Mouse (Mus musculus) liver, embryonic 11.5 days (tissue): ENCODE measurements around the gene Pdzrn3. TPM values are rescaled to one million over a fixed set of nuclear protein-coding genes. Genes with fewer than 3 reads are reported as not detected.

Source experiments
- ATAC-seq: fragments of 200-750 bp; cut with Nextera tagmentation; replicated peaks from 2 replicates; pipeline ENCODE4 v1.8.0; 2017; ENCODE audit warnings: moderate number of reproducible peaks, mild to moderate bottlenecking, moderate TSS enrichment, moderate library complexity; ENCODE audit not compliant: low FRiP score
- DNase-seq: peaks from one replicate; pipeline ENCODE4 v3.0.0-alpha.2; 2017; ENCODE audit warnings: low spot score
- H3K27ac ChIP-seq: fragments of 300-500 bp; sonication (generic); 2 replicates; pipeline ENCODE4 v1.5.1; 2014; ENCODE audit warnings: mild to moderate bottlenecking, low read depth, low read length, control low read depth
- H3K27me3 ChIP-seq: fragments of 300-500 bp; sonication (generic); replicated peaks from 2 replicates; pipeline ENCODE4 v1.6.1; 2014; ENCODE audit warnings: low read length, mixed read lengths; ENCODE audit not compliant: control insufficient read depth, insufficient read depth
- H3K36me3 ChIP-seq: fragments of 300-500 bp; sonication (generic); 2 replicates; pipeline ENCODE4 v1.6.1; 2014; ENCODE audit warnings: mild to moderate bottlenecking, low read length, moderate library complexity, mixed read lengths; ENCODE audit not compliant: control insufficient read depth, insufficient read depth
- H3K4me1 ChIP-seq: fragments of 300-500 bp; sonication (generic); replicated peaks from 2 replicates; pipeline ENCODE4 v1.6.1; 2014; ENCODE audit warnings: low read length, mixed read lengths; ENCODE audit not compliant: control insufficient read depth, insufficient read depth
- H3K4me2 ChIP-seq: fragments of 300-500 bp; sonication (generic); 2 replicates; pipeline ENCODE4 v1.6.1; 2014; ENCODE audit warnings: mild to moderate bottlenecking, control low read depth, moderate library complexity
- H3K4me3 ChIP-seq: fragments of 300-500 bp; sonication (generic); 2 replicates; pipeline ENCODE4 v1.5.1; 2014; ENCODE audit warnings: low read depth, low read length, control low read depth
- H3K9ac ChIP-seq: fragments of 300-500 bp; sonication (generic); 2 replicates; pipeline ENCODE4 v1.6.1; 2014; ENCODE audit warnings: low read depth, low read length, control low read depth
- H3K9me3 ChIP-seq: fragments of 300-500 bp; sonication (generic); 2 replicates; pipeline ENCODE4 v1.6.1; 2016; ENCODE audit warnings: low read length, inconsistent platforms, mixed read lengths; ENCODE audit not compliant: control insufficient read depth
- WGBS: fragments of 180-500 bp; shearing (Covaris S2); extraction: QIAGEN DNeasy Blood & Tissue Kit; methylation state at CpG from one replicate; pipeline ENCODE4 v1.1.7; 2014; 5-methylcytosine and 5-hydroxymethylcytosine counted together
- polyA plus RNA-seq: library from polyadenylated mRNA; unstranded; fragments of >200 nt; fragmentation: Nextera tagmentation; extraction: Ambion mirVana; gene quantifications from 2 replicates; pipeline ENCODE4 v1.2.1, GENCODE M21; 2014

The Pdzrn3 gene
- polyA plus RNA-seq, 1 experiment from 2014 or later = 4.8 TPM

DNA sequence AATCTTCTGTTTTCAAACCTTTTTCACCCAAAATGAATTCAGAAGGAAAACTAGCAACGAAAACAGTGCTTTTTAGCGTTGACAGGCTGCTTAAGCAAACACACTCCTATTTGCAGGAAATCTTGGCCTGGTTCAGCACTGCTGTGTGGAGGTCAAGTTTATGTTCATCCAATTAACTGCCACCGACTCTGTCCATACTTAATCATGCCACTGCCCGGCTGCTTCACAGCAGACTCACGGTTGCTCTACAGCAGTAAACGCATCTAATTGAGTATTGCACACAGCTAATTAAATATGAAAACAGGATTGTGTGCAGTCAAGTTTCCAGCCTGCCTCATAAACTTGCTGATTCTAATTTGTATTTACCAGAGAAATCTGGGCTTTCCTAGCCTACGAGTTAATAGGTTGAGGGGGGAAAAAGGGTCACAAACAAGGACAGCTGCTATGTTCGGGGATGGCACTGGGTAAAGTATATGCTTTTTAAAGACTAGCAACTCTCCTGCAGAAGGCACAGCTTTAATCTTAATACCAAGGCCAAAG is 183.2 kb downstream of the Pdzrn3 start:
- H3K4me2 ChIP-seq = no peak overlapping the region
- H3K9ac ChIP-seq = no peak overlapping the region
- no peak for ATAC-seq
- no peaks in the 10 kb centered on the region for H3K4me1 ChIP-seq
- no peak overlapping the region for H3K4me3 ChIP-seq
- H3K9me3 ChIP-seq = no peaks in the 10 kb centered on the region
- H3K36me3 ChIP-seq = no peaks in the 10 kb centered on the region
- 61% methylated on average over 8 of the region's 8 CpGs for WGBS
- no peak for DNase-seq
- no peak overlapping the region for H3K27ac ChIP-seq
- no peaks in the 10 kb centered on the region; the same call in 1 of the 2 replicates for H3K27me3 ChIP-seq

DNA sequence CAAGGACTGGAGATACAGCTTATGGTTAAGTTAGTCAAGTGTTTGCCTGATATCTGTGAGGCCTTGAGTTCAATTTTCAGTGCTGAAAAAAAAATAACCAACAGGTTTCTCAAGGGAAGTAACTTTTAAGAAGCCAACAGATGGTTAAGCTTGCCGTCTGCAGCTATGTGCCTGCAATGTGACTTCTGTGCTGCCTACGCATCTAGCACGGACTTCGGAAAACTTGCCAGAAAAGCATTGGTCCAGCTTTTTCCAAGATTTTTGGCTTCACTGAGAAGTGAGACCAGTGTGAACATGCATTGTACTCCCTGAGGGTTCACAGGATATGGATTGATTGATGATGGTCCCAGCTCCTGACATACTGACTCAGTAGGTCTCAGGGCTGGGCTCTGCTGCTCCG is 186.1 kb downstream of the Pdzrn3 start:
- Histone ChIP-seq H3K4me2 (no peak overlapping the region), H3K27ac (no peak overlapping the region), H3K4me1 (no peaks in the 10 kb centered on the region), H3K4me3 (no peak overlapping the region), H3K27me3 (no peaks in the 10 kb centered on the region), H3K9ac (no peak overlapping the region), H3K9me3 (no peaks in the 10 kb centered on the region), H3K36me3 (no peaks in the 10 kb centered on the region)
- DNase-seq = no peak
- ATAC-seq = no peak
- 88% methylated on average over 5 of the region's 5 CpGs for WGBS

DNA sequence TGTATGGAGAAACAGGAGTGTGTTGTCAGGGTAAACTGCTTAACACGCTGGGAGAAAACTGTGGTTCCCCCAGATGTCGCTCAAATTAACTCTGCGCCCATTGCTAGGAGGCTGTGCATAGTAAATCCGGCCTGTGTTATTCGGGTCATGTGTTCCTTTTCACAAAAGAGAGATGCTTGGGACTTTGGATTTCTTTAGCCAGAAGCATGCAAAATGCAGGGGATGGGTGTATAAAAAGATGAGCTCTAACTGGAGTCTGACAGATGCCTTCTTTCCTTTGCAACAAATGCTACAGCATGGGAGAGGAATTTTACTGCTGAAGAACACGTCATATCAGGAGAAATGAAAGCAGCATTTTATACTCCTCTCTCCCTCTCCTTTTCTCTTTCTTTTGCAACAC is 190.4 kb downstream of the Pdzrn3 start:
- ATAC-seq = no peak
- Histone ChIP-seq H3K9ac (no peak overlapping the region), H3K4me3 (no peak overlapping the region), H3K4me2 (no peak overlapping the region), H3K27ac (no peak overlapping the region), H3K9me3 (no peaks in the 10 kb centered on the region), H3K4me1 (no peaks in the 10 kb centered on the region), H3K27me3 (no peaks in the 10 kb centered on the region), H3K36me3 (no peaks in the 10 kb centered on the region)
- 76% methylated on average over 6 of the region's 6 CpGs for WGBS
- no peak for DNase-seq

DNA sequence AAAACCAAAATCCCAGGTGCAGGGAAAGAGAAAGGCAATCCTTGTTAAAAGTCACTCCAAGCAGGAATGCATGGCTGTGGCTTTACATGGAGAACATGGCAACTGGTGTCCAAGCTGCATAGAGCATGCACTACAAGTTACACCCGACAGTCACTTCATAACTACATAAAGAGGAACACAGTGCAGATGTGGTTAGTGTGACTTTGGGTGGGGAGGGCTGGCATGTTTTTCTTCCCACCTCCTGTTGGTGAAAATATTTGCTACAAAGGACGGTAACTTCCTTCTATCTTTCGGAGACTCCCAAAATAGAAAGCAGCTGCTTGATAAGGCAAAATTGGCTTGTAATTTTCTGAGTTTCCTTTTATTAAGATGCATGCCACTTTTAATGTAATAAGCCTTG is 190.8 kb downstream of the Pdzrn3 start:
- H3K36me3 ChIP-seq = no peaks in the 10 kb centered on the region
- H3K4me2 ChIP-seq = no peak overlapping the region
- H3K27ac ChIP-seq = no peak overlapping the region
- no peak overlapping the region for H3K4me3 ChIP-seq
- DNase-seq = no peak
- no peaks in the 10 kb centered on the region for H3K9me3 ChIP-seq
- 44% methylated on average over 3 of the region's 3 CpGs for WGBS
- no peaks in the 10 kb centered on the region for H3K4me1 ChIP-seq
- no peaks in the 10 kb centered on the region for H3K27me3 ChIP-seq
- no peak for ATAC-seq
- H3K9ac ChIP-seq = no peak overlapping the region

DNA sequence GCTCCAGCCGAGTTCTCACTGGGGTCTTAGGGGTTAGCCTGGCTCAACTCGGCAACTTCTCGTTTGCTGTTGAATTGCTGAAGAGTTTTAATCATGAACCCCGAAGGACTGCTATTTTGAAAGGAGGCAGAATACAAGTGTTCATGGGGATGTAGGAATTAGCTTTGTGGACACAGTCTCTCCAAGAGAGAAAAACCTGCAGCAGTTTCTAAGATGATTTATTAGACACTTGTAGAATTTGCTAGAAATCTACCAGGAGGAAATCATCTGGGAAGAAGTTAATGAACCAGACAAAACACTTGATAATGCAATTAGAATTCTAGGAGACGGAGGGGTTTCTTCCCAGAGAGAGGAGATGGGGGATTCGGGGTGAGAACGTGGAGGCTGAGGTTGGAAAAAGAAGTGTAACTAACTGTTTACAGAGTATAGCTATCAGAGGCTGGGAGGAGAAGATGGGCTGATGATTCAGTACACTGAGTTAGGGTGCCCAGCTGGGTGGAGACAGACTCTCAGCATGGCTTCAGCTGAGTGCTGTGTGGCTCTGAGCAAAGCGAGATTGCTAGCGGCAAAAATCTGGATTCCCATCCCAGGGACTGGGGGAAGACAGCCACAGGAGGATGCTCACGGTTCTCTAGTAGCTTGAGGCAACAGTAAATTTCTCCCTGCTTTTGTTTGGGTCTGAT is 193.5 kb downstream of the Pdzrn3 start:
- Histone ChIP-seq H3K4me3 (no peak overlapping the region), H3K4me1 (no peaks in the 10 kb centered on the region), H3K27ac (no peak overlapping the region), H3K36me3 (no peaks in the 10 kb centered on the region), H3K9ac (no peak overlapping the region), H3K27me3 (no peaks in the 10 kb centered on the region), H3K4me2 (no peak overlapping the region), H3K9me3 (no peaks in the 10 kb centered on the region)
- DNase-seq (no peak), ATAC-seq (no peak)
- 77% methylated on average over 10 of the region's 10 CpGs for WGBS

DNA sequence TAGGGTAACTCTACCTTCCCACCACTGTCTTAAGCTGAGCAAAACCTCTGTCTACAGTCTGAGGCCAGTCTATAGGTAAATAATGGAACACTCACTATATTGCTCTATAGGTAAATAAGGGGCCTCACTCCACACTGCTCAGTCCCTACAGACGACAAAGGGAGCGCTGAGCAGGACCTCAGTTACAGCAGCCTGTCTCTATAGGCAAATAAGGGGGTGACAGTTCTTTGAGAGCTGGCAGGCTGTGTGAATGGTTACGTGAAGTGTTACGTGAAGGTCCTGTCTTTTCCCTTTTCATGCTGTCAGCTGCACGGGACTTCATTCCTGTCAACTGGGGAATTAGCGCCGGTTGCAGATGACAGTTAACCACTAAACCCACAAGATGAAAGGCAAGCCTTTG is 207.0 kb downstream of the Pdzrn3 start:
- H3K9me3 ChIP-seq = no peaks in the 10 kb centered on the region
- H3K36me3 ChIP-seq = no peaks in the 10 kb centered on the region
- DNase-seq (no peak), ATAC-seq (no peak)
- no peak overlapping the region for H3K27ac ChIP-seq
- no peaks in the 10 kb centered on the region for H3K4me1 ChIP-seq
- no peak overlapping the region for H3K4me3 ChIP-seq
- no peak overlapping the region for H3K9ac ChIP-seq
- no peak overlapping the region for H3K4me2 ChIP-seq
- WGBS = 78% methylated on average over 7 of the region's 7 CpGs
- H3K27me3 ChIP-seq = no peaks in the 10 kb centered on the region

DNA sequence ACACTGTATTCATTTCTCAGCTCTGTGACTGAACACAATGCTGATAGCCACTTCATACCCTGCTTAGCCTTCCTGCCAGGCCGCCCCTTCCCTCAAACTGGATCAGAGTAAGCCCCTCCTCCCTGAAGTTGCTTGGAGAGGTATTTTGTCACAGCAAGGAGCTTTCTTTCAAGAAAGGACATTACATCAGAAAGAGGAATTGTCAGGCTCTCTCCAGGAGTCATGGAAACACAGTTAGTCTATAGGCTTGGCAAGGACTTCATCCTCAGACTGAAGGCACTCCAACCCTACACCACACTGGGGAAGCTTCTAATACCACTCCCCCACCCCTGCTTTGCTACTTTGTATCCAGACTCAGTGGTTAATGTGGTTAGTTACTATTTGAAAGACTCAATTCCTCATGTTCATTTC is 224.2 kb downstream of the Pdzrn3 start:
- H3K9ac ChIP-seq = no peak overlapping the region
- H3K9me3 ChIP-seq = no peaks in the 10 kb centered on the region
- H3K4me1 ChIP-seq = no peaks in the 10 kb centered on the region
- H3K4me3 ChIP-seq = no peak overlapping the region
- ATAC-seq = no peak
- no peak overlapping the region for H3K27ac ChIP-seq
- no peak for DNase-seq
- H3K4me2 ChIP-seq = no peak overlapping the region
- WGBS = 80% methylated on average over 1 of the region's 1 CpGs
- no peaks in the 10 kb centered on the region for H3K27me3 ChIP-seq
- peaks cover 13% of the 10 kb centered on the region for H3K36me3 ChIP-seq

DNA sequence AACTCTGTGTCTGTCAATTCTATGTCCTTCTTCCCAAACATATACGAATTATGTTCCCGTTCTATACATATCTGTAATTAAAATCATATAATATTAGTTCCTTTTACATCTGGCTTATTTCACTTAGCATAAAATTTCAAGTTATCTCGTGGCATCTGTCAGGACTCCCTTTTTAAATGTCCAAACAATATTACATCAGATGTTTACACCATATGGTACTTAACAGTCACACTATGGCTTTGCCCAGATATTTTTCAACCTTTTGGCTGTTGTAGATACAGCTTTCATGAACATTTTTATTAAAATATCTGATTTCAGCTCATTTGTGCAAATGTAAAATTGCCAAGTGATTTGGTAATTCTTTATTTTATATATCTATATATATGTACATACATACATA is 242.3 kb downstream of the Pdzrn3 start:
- H3K4me2 ChIP-seq = no peak overlapping the region
- H3K27me3 ChIP-seq = no peaks in the 10 kb centered on the region
- no peak overlapping the region for H3K4me3 ChIP-seq
- WGBS = 75% methylated on average over 3 of the region's 3 CpGs
- no peak for DNase-seq
- no peaks in the 10 kb centered on the region for H3K36me3 ChIP-seq
- no peaks in the 10 kb centered on the region for H3K4me1 ChIP-seq
- ATAC-seq = no peak
- no peaks in the 10 kb centered on the region for H3K9me3 ChIP-seq
- no peak overlapping the region for H3K27ac ChIP-seq
- no peak overlapping the region for H3K9ac ChIP-seq

DNA sequence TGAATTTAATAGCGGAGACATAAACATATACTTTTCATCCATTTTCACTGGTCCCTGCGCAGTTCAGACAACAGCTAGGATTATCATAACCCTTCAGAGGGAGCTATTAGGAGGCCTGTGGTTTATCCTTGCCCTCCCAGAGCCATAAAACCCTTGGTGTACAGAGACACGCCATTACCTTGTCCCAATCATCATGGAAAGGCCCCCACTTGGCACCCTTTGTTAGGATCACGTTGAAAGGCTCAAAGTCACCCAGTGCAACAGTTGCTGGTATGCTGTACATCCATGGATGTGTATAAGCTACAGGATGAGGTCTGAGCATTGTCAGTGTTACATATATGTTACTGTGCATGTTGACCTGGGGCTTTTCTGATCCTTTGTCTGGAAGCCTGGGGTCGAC is 252.3 kb downstream of the Pdzrn3 start:
- no peak for ATAC-seq
- Histone ChIP-seq H3K27ac (no peak overlapping the region), H3K27me3 (no peaks in the 10 kb centered on the region), H3K9me3 (no peaks in the 10 kb centered on the region), H3K4me2 (no peak overlapping the region), H3K4me1 (no peaks in the 10 kb centered on the region), H3K9ac (no peak overlapping the region), H3K36me3 (no peaks in the 10 kb centered on the region), H3K4me3 (no peak overlapping the region)
- WGBS = 61% methylated on average over 5 of the region's 5 CpGs
- DNase-seq = no peak
